Mouse (Mus musculus) liver, embryonic 11.5 days (tissue): ENCODE results near the gene Gm45808. TPM values are rescaled to one million over a fixed set of nuclear protein-coding genes. Genes with fewer than 3 reads are reported as not detected.
A peak's percentile ranks its signal among the peaks of the same experiment; 100 is the strongest.
"Not testable (repeated sequence)": the region's sequence is repeated elsewhere in the genome, so short reads cannot be mapped to it uniquely, and the experiment has no call there.

Experiments
- ATAC-seq: fragments of 200-750 bp; cut with Nextera tagmentation; replicated peaks from 2 replicates; pipeline ENCODE4 v1.8.0; 2017; ENCODE audit warnings: moderate number of reproducible peaks, mild to moderate bottlenecking, moderate TSS enrichment, moderate library complexity; ENCODE audit not compliant: low FRiP score
- DNase-seq: peaks from one replicate; pipeline ENCODE4 v3.0.0-alpha.2; 2017; ENCODE audit warnings: low spot score
- H3K27ac ChIP-seq: fragments of 300-500 bp; sonication (generic); 2 replicates; pipeline ENCODE4 v1.5.1; 2014; ENCODE audit warnings: mild to moderate bottlenecking, low read depth, low read length, control low read depth
- H3K27me3 ChIP-seq: fragments of 300-500 bp; sonication (generic); replicated peaks from 2 replicates; pipeline ENCODE4 v1.6.1; 2014; ENCODE audit warnings: low read length, mixed read lengths; ENCODE audit not compliant: control insufficient read depth, insufficient read depth
- H3K36me3 ChIP-seq: fragments of 300-500 bp; sonication (generic); 2 replicates; pipeline ENCODE4 v1.6.1; 2014; ENCODE audit warnings: mild to moderate bottlenecking, low read length, moderate library complexity, mixed read lengths; ENCODE audit not compliant: control insufficient read depth, insufficient read depth
- H3K4me1 ChIP-seq: fragments of 300-500 bp; sonication (generic); replicated peaks from 2 replicates; pipeline ENCODE4 v1.6.1; 2014; ENCODE audit warnings: low read length, mixed read lengths; ENCODE audit not compliant: control insufficient read depth, insufficient read depth
- H3K4me2 ChIP-seq: fragments of 300-500 bp; sonication (generic); 2 replicates; pipeline ENCODE4 v1.6.1; 2014; ENCODE audit warnings: mild to moderate bottlenecking, control low read depth, moderate library complexity
- H3K4me3 ChIP-seq: fragments of 300-500 bp; sonication (generic); 2 replicates; pipeline ENCODE4 v1.5.1; 2014; ENCODE audit warnings: low read depth, low read length, control low read depth
- H3K9ac ChIP-seq: fragments of 300-500 bp; sonication (generic); 2 replicates; pipeline ENCODE4 v1.6.1; 2014; ENCODE audit warnings: low read depth, low read length, control low read depth
- H3K9me3 ChIP-seq: fragments of 300-500 bp; sonication (generic); 2 replicates; pipeline ENCODE4 v1.6.1; 2016; ENCODE audit warnings: low read length, inconsistent platforms, mixed read lengths; ENCODE audit not compliant: control insufficient read depth
- WGBS: fragments of 180-500 bp; shearing (Covaris S2); extraction: QIAGEN DNeasy Blood & Tissue Kit; methylation state at CpG from one replicate; pipeline ENCODE4 v1.1.7; 2014; 5-methylcytosine and 5-hydroxymethylcytosine counted together
- polyA plus RNA-seq: library from polyadenylated mRNA; unstranded; fragments of >200 nt; fragmentation: Nextera tagmentation; extraction: Ambion mirVana; gene quantifications from 2 replicates; pipeline ENCODE4 v1.2.1, GENCODE M21; 2014

The Gm45808 gene
- polyA plus RNA-seq, 1 experiment from 2014 or later = not detected

DNA sequence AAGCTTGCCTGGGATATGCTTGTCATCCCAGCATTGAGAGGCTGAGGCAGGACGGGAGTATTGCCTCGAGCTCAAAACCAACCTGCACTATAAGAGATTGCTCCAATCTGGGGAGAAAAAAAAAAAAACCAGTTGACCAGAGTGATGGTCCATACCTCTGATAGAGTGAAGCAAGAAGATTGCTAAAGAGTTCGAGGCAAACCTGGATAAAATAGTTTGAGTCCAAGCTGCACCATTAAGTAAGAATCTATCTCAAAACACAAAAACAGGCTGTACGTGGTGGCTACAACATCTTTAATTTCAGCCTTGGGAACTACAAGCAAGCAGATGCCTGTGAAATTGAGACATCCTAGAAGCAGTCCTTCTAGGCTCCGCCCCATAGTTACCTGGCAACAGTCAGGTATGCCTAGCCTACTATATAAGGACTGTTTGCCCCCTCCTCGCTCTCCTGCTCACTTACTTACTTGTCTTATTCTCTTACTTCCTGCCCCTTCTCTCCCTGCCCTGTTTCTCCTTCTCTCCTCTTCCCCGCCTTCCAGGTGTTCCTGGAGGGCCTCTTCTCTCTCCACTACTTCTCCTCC is 19.4 kb downstream of the Gm45808 start:
- no peak overlapping the region for H3K27ac ChIP-seq
- no peaks in the 10 kb centered on the region for H3K27me3 ChIP-seq
- 40% methylated on average over 7 of the region's 7 CpGs for WGBS
- peaks cover 12% of the 10 kb centered on the region for H3K4me1 ChIP-seq
- no peaks in the 10 kb centered on the region for H3K9me3 ChIP-seq
- ATAC-seq (peak; percentile 23; the same call in 1 of the 2 replicates), DNase-seq (no peak)
- peak overlapping the region; percentile 82 for H3K4me3 ChIP-seq
- H3K9ac ChIP-seq = no peak overlapping the region; the same call in 1 of the 2 replicates
- peaks cover 13% of the 10 kb centered on the region for H3K36me3 ChIP-seq
- peak overlapping the region; percentile 88 for H3K4me2 ChIP-seq

DNA sequence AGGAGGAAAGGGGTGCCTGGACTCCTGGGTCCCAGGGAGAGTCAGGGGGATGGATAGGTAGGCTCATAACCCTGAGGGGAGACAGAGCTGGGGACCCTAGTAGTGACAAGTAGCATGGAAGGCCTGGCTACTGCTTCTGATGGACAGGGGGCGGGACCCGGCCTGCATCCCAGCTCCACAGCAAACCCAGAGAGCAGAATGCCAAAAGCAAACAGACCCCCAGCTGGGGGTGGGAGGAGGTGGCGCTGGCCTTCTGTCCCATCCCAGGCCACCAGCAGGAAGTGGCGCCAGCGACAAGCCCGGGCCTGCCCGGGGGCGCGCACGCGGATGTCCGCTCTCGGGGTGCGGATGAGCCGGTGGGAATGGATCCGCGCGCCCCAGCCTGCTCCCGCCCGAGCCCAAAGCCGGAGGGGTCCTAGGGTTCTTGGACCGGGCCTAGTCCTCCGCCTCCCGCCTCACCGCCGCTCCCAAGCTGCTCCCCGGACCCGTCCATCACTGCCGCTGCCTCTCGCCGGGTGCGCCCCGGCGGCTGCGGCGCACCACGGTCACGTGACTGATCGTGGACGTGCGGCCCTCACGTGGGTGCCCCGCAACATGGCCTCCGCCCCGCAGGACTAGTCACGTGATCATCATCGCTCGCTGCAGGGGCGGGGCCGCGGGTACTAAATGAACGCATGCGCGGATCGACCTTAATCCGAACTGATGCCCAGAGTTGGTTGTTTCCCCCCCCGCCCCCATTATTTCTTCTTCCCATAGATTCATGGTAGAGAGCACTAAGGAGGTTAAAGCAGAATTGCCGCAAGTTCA is 20.1 kb downstream of the Gm45808 start, which contains the start of gene Bax:
TSS of gene Bax (minus strand) at position 616 of the 807 bp plus-strand sequence.
- H3K36me3 ChIP-seq = peaks cover 17% of the 10 kb centered on the region
- under 1% methylated on average over 56 of the region's 58 CpGs for WGBS
- H3K9ac ChIP-seq = peak within 1 kb of the TSS; percentile 79
- peak within 1 kb of the TSS; percentile 65 for H3K27ac ChIP-seq
- no peaks in the 10 kb centered on the region for H3K27me3 ChIP-seq
- DNase-seq (peak; percentile 92), ATAC-seq (peak; percentile 74)
- peak within 1 kb of the TSS; percentile 88 for H3K4me2 ChIP-seq
- H3K4me1 ChIP-seq = peaks cover 17% of the 10 kb centered on the region
- H3K4me3 ChIP-seq = peak within 1 kb of the TSS; percentile 82
- H3K9me3 ChIP-seq = no peaks in the 10 kb centered on the region

DNA sequence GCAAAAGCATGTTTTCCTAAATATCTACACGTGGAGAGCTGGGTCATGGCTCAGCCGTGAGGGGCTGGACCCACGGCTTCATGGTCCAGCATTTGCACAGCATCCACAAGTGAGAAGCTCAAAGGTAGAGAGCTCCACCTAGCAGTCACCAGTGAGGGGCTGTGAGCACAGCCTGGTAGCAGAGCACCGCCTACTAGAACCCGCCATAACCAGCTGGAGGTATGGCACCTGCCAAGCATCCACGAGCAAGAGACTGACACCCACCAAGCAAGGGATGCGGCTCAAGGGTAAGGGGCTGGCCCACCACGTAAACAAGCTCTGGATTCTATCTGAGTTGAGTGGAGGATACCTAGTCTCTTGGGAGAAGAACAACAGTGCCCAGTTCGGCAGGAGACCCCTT is 21.1 kb downstream of the Gm45808 start:
- DNase-seq (no peak), ATAC-seq (0 out of 2 replicates have a peak, but pooled peaks have one; percentile 19)
- peaks cover 25% of the 10 kb centered on the region for H3K4me1 ChIP-seq
- peak overlapping the region; percentile 79 for H3K9ac ChIP-seq
- peak overlapping the region; percentile 88 for H3K4me2 ChIP-seq
- peaks cover 17% of the 10 kb centered on the region for H3K36me3 ChIP-seq
- peak overlapping the region; percentile 65 for H3K27ac ChIP-seq
- peak overlapping the region; percentile 82 for H3K4me3 ChIP-seq
- WGBS = 76% methylated on average over 9 of the region's 9 CpGs
- no peaks in the 10 kb centered on the region for H3K9me3 ChIP-seq
- no peaks in the 10 kb centered on the region for H3K27me3 ChIP-seq

DNA sequence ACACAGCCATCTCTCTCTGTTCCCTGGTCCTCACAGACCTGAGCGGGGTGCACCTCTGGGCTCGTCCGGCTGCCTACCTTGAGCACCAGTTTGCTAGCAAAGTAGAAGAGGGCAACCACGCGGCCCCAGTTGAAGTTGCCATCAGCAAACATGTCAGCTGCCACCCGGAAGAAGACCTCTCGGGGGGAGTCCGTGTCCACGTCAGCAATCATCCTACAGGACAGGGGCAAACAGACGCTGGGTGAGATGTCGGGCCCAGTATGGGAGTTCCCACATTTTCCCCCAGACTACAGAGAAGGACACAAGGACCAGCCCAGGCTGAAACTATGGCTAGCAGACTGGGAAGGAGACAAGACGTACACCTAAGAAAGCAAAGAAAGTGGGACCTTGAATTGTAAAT is 21.5 kb downstream of the Gm45808 start:
- WGBS = 91% methylated on average over 12 of the region's 12 CpGs
- peak overlapping the region; percentile 88 for H3K4me2 ChIP-seq
- H3K9ac ChIP-seq = peak overlapping the region; percentile 22; the same call in 1 of the 2 replicates
- peak overlapping the region; percentile 82 for H3K4me3 ChIP-seq
- no peaks in the 10 kb centered on the region for H3K9me3 ChIP-seq
- DNase-seq (no peak), ATAC-seq (no peak)
- peaks cover 17% of the 10 kb centered on the region for H3K36me3 ChIP-seq
- H3K27me3 ChIP-seq = no peaks in the 10 kb centered on the region
- H3K27ac ChIP-seq = no peak overlapping the region
- peaks cover 30% of the 10 kb centered on the region for H3K4me1 ChIP-seq

DNA sequence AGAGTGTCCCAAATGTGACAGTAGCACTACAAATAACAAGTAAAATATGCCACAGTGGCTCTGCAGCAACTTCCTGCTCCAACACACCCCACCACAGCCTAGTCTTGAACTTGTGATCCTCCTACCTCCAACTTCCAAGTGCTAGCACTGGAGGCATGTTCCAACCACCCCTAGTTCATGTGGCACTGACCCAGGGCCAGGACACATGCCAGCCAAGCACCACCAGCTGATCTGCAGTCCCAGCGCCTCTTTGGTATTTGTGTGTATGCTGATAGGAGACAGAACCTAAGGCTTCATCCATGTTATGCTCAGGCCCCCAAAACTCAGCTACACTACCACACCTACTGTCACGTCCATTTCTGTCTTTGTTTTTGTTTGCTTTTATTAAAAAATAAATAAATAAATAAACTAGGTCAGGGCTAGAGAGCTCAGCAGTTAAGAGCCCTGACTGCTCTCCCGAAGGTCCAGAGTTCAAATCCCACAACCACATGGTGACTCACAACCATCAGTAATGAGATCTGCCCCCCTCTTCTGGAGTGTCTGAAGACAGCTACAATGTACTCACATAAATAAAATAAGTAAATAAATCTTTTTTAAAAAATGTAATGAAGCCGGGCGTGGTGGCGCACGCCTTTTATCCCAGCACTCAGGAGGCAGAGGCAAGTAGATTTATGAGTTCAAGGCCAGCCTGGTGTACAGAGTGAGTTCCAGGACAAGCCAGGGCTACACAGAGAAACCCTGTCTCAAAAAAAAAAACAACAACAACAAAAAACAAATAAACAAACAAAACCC is 22.4 kb downstream of the Gm45808 start:
- WGBS = 92% methylated on average over 7 of the region's 7 CpGs
- H3K36me3 ChIP-seq = peaks cover 17% of the 10 kb centered on the region
- H3K9me3 ChIP-seq = no peaks in the 10 kb centered on the region
- H3K27me3 ChIP-seq = no peaks in the 10 kb centered on the region
- ATAC-seq (no peak), DNase-seq (no peak)
- no peak overlapping the region for H3K9ac ChIP-seq
- H3K4me3 ChIP-seq = no peak overlapping the region
- H3K4me1 ChIP-seq = peaks cover 31% of the 10 kb centered on the region
- no peak overlapping the region for H3K27ac ChIP-seq
- H3K4me2 ChIP-seq = no peak overlapping the region; the same call in 1 of the 2 replicates

DNA sequence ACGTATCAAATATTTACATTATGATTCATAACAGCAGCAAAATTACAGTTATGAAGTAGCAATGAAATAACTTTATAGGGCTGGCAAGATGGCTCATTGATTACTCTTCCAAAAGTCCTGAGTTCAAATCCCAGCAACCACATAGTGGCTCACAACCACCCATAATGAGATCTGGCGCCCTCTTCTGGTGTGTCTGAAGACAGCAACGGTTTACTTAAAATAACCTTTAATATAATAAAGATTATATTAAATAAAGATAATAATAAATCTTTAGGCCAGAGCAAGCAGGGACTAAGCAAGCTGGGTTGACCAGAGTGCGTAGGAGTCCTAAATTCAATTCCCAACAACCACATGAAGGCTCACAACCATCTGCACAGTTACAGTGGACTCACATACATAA is 23.7 kb downstream of the Gm45808 start:
- H3K9ac ChIP-seq, H3K27ac ChIP-seq, H3K4me2 ChIP-seq, ATAC-seq, DNase-seq, H3K27me3 ChIP-seq, H3K9me3 ChIP-seq, H3K4me3 ChIP-seq: not testable (repeated sequence)
- peaks cover 40% of the 10 kb centered on the region for H3K4me1 ChIP-seq
- peaks cover 26% of the 10 kb centered on the region for H3K36me3 ChIP-seq
- WGBS = 76% methylated on average over 4 of the region's 4 CpGs

DNA sequence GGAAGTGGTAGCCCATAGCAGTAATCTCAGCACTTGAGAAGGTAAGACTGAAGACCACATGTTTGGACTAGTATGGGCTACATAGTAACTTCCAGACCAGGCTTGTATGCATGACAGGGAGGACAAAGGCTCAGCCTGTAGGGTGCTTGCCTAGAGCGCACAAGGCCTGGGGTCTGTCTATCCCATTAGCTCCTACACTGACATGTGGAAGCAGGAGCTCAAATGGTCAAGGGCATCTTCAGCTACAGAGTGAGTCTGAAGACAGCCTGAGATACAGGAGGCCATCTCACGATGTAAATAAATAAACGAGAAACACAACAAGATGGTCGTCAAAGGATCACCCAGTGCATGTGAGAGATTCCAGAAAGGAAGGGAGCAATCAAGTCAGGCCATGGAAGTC is 24.3 kb downstream of the Gm45808 start:
- H3K36me3 ChIP-seq = peaks cover 31% of the 10 kb centered on the region
- H3K4me2 ChIP-seq = no peak overlapping the region
- no peak overlapping the region for H3K4me3 ChIP-seq
- H3K27me3 ChIP-seq = no peaks in the 10 kb centered on the region
- no peak overlapping the region for H3K27ac ChIP-seq
- 93% methylated on average over 4 of the region's 4 CpGs for WGBS
- peaks cover 45% of the 10 kb centered on the region for H3K4me1 ChIP-seq
- DNase-seq (no peak), ATAC-seq (no peak)
- H3K9me3 ChIP-seq = no peaks in the 10 kb centered on the region
- no peak overlapping the region for H3K9ac ChIP-seq

DNA sequence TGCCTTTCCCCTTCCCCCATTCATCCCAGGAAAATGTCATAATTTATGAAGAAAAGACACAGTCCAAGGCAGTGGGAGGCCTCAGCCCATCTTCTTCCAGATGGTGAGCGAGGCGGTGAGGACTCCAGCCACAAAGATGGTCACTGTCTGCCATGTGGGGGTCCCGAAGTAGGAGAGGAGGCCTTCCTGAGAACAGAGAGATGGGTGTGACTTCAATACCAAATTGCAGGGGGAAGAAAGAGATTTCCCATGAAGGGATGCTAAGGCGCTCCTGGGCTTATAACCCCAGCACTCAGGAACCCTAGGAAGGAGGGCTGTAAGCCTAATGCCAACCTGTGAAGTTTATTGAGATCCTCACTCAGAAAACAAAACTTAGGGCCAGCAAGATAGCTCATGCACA is 24.8 kb downstream of the Gm45808 start:
- WGBS = 79% methylated on average over 4 of the region's 4 CpGs
- H3K4me2 ChIP-seq = peak overlapping the region; percentile 73
- DNase-seq (no peak), ATAC-seq (no peak)
- peak overlapping the region; percentile 96; the same call in 1 of the 2 replicates for H3K27ac ChIP-seq
- H3K4me3 ChIP-seq = peak overlapping the region; percentile 89
- H3K36me3 ChIP-seq = peaks cover 34% of the 10 kb centered on the region
- H3K9me3 ChIP-seq = no peaks in the 10 kb centered on the region
- peaks cover 51% of the 10 kb centered on the region for H3K4me1 ChIP-seq
- H3K27me3 ChIP-seq = no peaks in the 10 kb centered on the region
- peak overlapping the region; percentile 21; the same call in 1 of the 2 replicates for H3K9ac ChIP-seq
